Mouse (Mus musculus) midbrain, embryonic 14.5 days (tissue): ENCODE measurements around the gene Slco2b1. TPM values are rescaled to one million over a fixed set of nuclear protein-coding genes. Genes with fewer than 3 reads are reported as not detected.

Experiments
- ATAC-seq: fragments of 200-750 bp; cut with Nextera tagmentation; 2 replicates; pipeline ENCODE4 v1.8.0; 2017; ENCODE audit warnings: moderate number of reproducible peaks, moderate library complexity; ENCODE audit not compliant: low FRiP score, low TSS enrichment
- DNase-seq: peaks from one replicate; pipeline ENCODE4 v3.0.0-alpha.2; 2015
- H3K27ac ChIP-seq: fragments of 300-500 bp; sonication (generic); replicated peaks from 2 replicates; pipeline ENCODE4 v1.5.1; 2014; ENCODE audit warnings: mild to moderate bottlenecking, low read depth, low read length, moderate library complexity
- H3K27me3 ChIP-seq: fragments of 300-500 bp; sonication (generic); 2 replicates; pipeline ENCODE4 v1.6.1; 2014; ENCODE audit warnings: low read length, control low read depth, mixed read lengths; ENCODE audit not compliant: control insufficient read depth, insufficient read depth
- H3K36me3 ChIP-seq: fragments of 300-500 bp; sonication (generic); 2 replicates; pipeline ENCODE4 v1.6.1; 2014; ENCODE audit warnings: low read length, control low read depth; ENCODE audit not compliant: control insufficient read depth, insufficient read depth
- H3K4me1 ChIP-seq: fragments of 300-500 bp; sonication (generic); 2 replicates; pipeline ENCODE4 v1.6.1; 2014; ENCODE audit warnings: mild to moderate bottlenecking, antibody characterized with exemption, low read length, control low read depth; ENCODE audit not compliant: control insufficient read depth, insufficient read depth
- H3K4me2 ChIP-seq: fragments of 300-500 bp; sonication (generic); 2 replicates; pipeline ENCODE4 v1.6.1; 2014; ENCODE audit warnings: mild to moderate bottlenecking, low read length, moderate library complexity
- H3K4me3 ChIP-seq: fragments of 300-500 bp; sonication (generic); replicated peaks from 2 replicates; pipeline ENCODE4 v1.5.1; 2014; ENCODE audit warnings: low read depth, low read length
- H3K9ac ChIP-seq: fragments of 300-500 bp; sonication (generic); replicated peaks from 2 replicates; pipeline ENCODE4 v1.6.1; 2014; ENCODE audit warnings: mild to moderate bottlenecking, low read length, moderate library complexity
- H3K9me3 ChIP-seq: fragments of 300-500 bp; sonication (generic); 2 replicates; pipeline ENCODE4 v1.6.1; 2016; ENCODE audit warnings: low read length, control low read depth, mixed read lengths; ENCODE audit not compliant: control insufficient read depth
- WGBS: fragments of 180-500 bp; shearing (Covaris S2); extraction: QIAGEN DNeasy Blood & Tissue Kit; methylation state at CpG from one replicate; pipeline ENCODE4 v1.1.7; 2014; 5-methylcytosine and 5-hydroxymethylcytosine counted together
- polyA plus RNA-seq: library from polyadenylated mRNA; unstranded; fragments of >200 nt; fragmentation: Nextera tagmentation; extraction: Ambion mirVana; gene quantifications from 2 replicates; pipeline ENCODE4 v1.2.1, GENCODE M21; 2014

The Slco2b1 gene
- polyA plus RNA-seq, 1 experiment from 2014 or later, result 4.7 TPM

- Histone ChIP-seq H3K27ac (no peak overlapping the region), H3K36me3 (no peaks in the 10 kb centered on the region), H3K4me3 (no peak overlapping the region), H3K4me2 (no peak overlapping the region), H3K27me3 (no peaks in the 10 kb centered on the region), H3K9me3 (no peaks in the 10 kb centered on the region), H3K9ac (no peak overlapping the region), H3K4me1 (no peaks in the 10 kb centered on the region; the same call in 1 of the 2 replicates)
- DNase-seq (no peak), ATAC-seq (no peak)
- 94% methylated on average over 10 of the region's 10 CpGs for WGBS
Observed at GRCm38 (mm10) chr7:99665731-99666452, 45.2 kb downstream of the Slco2b1 start.

GRCm38 (mm10) chr7:99664571-99665485, 46.3 kb downstream of the Slco2b1 start:
- Histone ChIP-seq H3K4me2 (no peak overlapping the region), H3K4me1 (no peaks in the 10 kb centered on the region; the same call in 1 of the 2 replicates), H3K36me3 (no peaks in the 10 kb centered on the region), H3K27ac (no peak overlapping the region), H3K4me3 (no peak overlapping the region), H3K27me3 (no peaks in the 10 kb centered on the region), H3K9me3 (no peaks in the 10 kb centered on the region), H3K9ac (no peak overlapping the region)
- DNase-seq (peak; percentile 37), ATAC-seq (no peak)
- 58% methylated on average over 11 of the region's 11 CpGs for WGBS

DNA sequence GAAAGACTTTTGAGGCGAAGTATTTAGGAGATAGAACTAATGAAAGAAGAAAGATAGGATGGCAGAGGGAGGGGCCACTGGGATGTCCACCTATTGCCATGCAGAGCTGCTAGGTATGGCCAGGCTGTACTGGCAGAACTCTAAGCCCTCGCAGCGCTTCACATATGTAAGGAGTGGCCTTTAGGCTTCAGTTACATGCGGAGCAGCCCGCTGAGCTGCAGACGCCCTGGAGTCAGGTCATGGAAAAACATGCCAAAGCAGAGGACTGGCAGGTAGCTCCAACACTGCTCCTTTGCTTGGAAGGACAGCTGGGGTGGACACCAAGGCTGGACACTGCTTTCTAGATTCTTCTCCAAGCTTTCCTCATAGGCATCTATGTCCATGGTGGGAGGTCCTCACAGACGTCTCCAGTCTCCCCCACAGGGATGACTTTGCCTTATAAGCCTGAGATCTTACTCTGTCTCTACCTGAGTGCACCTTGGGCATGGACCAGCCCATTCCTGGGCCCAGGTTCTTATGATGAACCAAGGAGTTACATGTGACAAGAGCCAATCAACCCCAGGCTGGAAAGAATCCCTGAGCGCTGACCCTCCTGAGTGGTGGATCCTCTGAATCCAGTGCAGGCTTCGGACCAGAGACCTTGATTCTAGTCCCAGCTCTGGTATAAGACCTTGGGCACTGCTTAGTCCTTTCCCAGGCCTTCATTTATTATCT, 47.5 kb downstream of the Slco2b1 start:
- DNase-seq (no peak), ATAC-seq (no peak)
- H3K36me3 ChIP-seq, result no peaks in the 10 kb centered on the region
- H3K9me3 ChIP-seq, result no peaks in the 10 kb centered on the region
- H3K27ac ChIP-seq, result no peak overlapping the region
- no peaks in the 10 kb centered on the region for H3K27me3 ChIP-seq
- H3K4me2 ChIP-seq, result no peak overlapping the region
- 82% methylated on average over 9 of the region's 9 CpGs for WGBS
- no peak overlapping the region for H3K9ac ChIP-seq
- no peaks in the 10 kb centered on the region; the same call in 1 of the 2 replicates for H3K4me1 ChIP-seq
- no peak overlapping the region for H3K4me3 ChIP-seq

GRCm38 (mm10) chr7:99662311-99662710, 48.8 kb downstream of the Slco2b1 start:
- DNase-seq, result no peak
- 74% methylated on average over 2 of the region's 2 CpGs for WGBS

GRCm38 (mm10) chr7:99661571-99662230, 49.4 kb downstream of the Slco2b1 start:
- whole genome bisulfite sequencing, result 76% methylated on average over 14 of the region's 14 CpGs
- Histone ChIP-seq H3K4me3 (no peak overlapping the region), H3K36me3 (no peaks in the 10 kb centered on the region), H3K4me2 (no peak overlapping the region), H3K4me1 (no peaks in the 10 kb centered on the region), H3K9ac (no peak overlapping the region), H3K27ac (no peak overlapping the region), H3K27me3 (no peaks in the 10 kb centered on the region), H3K9me3 (no peaks in the 10 kb centered on the region)
- DNase-seq (peak; percentile 39), ATAC-seq (no peak)

More at GRCm38 (mm10) chr7:99662311-99662710, 48.8 kb downstream of the Slco2b1 start:
- Histone ChIP-seq H3K9ac (no peak overlapping the region), H3K9me3 (no peaks in the 10 kb centered on the region), H3K4me1 (no peaks in the 10 kb centered on the region), H3K4me3 (no peak overlapping the region), H3K27me3 (no peaks in the 10 kb centered on the region), H3K4me2 (no peak overlapping the region), H3K27ac (no peak overlapping the region), H3K36me3 (no peaks in the 10 kb centered on the region)
- ATAC-seq, result no peak

DNA sequence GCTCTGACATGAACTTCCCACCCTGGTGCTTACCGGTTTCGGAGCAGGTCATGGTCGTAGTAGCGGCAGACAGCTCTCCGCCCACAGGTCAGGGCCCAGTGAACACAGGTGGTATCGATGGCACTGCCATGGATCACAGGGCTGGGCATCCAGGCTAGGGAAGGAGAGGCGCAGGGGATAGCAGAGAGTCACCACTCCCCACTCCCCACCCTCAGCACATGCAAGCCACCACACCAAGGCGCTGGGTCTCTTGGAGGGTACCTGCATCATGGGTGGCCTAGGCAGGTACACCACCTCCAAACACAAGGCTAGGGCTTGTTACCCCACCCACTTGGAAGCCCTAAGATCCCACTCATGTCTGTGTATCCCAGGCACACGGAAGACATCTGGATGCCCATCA, 50.1 kb downstream of the Slco2b1 start:
- DNase-seq (no peak), ATAC-seq (no peak)
- no peak overlapping the region for H3K4me2 ChIP-seq
- no peaks in the 10 kb centered on the region for H3K4me1 ChIP-seq
- no peaks in the 10 kb centered on the region for H3K36me3 ChIP-seq
- H3K27ac ChIP-seq, result no peak overlapping the region
- H3K9ac ChIP-seq, result no peak overlapping the region
- no peak overlapping the region for H3K4me3 ChIP-seq
- H3K27me3 ChIP-seq, result no peaks in the 10 kb centered on the region
- H3K9me3 ChIP-seq, result no peaks in the 10 kb centered on the region
- 90% methylated on average over 9 of the region's 9 CpGs for WGBS

DNA sequence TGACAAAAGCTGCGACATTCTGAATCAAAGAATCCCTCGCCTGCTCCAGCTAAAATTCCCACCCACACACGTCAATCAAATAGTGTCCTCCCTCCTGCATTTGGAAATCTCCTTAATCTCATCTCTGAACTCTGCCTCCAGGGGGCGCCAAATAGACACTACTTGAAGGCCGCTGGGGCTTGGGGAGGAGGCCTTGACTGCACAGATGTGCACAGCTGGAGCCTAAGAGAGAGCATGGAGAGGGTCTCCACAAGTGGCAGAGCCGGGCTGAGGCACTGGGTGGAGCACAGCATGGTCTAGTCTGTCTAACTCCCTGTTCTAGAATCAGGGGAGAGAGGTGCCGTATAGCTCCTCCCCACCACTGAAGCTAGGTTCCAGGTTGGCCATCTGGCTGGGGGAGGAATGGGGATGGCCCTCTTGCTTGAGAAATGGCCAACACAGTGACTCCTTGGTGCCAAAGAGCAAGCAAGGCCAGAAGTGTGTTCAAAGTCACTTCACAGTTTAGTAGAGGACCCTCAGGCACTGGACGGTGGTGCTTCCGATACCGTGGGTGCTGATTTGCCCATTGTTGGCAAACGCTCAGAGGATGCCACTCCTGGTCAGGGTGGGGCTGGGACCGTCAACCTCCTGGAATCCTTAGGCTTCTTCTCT, 51.6 kb downstream of the Slco2b1 start:
- DNase-seq, result peak; percentile 81
- Histone ChIP-seq H3K4me1 (no peaks in the 10 kb centered on the region), H3K27ac (no peak overlapping the region), H3K4me2 (no peak overlapping the region), H3K9me3 (no peaks in the 10 kb centered on the region), H3K36me3 (no peaks in the 10 kb centered on the region), H3K27me3 (no peaks in the 10 kb centered on the region), H3K9ac (no peak overlapping the region), H3K4me3 (no peak overlapping the region)
- no peak for ATAC-seq
- WGBS, result 45% methylated on average over 12 of the region's 12 CpGs

GRCm38 (mm10) chr7:99654244-99654643, 56.9 kb downstream of the Slco2b1 start:
- DNase-seq (no peak), ATAC-seq (no peak)
- no peak overlapping the region for H3K9ac ChIP-seq
- H3K9me3 ChIP-seq, result no peaks in the 10 kb centered on the region
- WGBS, result 85% methylated on average over 11 of the region's 11 CpGs
- H3K36me3 ChIP-seq, result no peaks in the 10 kb centered on the region
- H3K27me3 ChIP-seq, result no peaks in the 10 kb centered on the region
- H3K4me2 ChIP-seq, result no peak overlapping the region
- no peak overlapping the region for H3K4me3 ChIP-seq
- H3K4me1 ChIP-seq, result 0 out of 2 replicates have a peak, but pooled peaks cover 7% of the 10 kb centered on the region
- H3K27ac ChIP-seq, result no peak overlapping the region
